Mouse (Mus musculus) spleen, adult 2 months (tissue): ENCODE results near the gene Ubald2. TPM values are rescaled to one million over a fixed set of nuclear protein-coding genes. Genes with fewer than 3 reads are reported as not detected.

Experiments used
- DNase-seq, 2 experiments: peaks; one replicate each; pipeline versions ENCODE4 v3.0.0 to v3.0.0-alpha.2; 2012 to 2021; ENCODE audit warnings: low spot score in 2 of 2, low read depth in 1 of 2
- H3K27ac ChIP-seq: fragments of 200-500 bp; 2 replicates; pipeline ENCODE4 v1.5.1; 2012; ENCODE audit warnings: low read length, inconsistent platforms; ENCODE audit not compliant: insufficient read depth
- H3K27me3 ChIP-seq: fragments of 200-500 bp; 2 replicates; pipeline ENCODE4 v1.6.1; 2012; ENCODE audit warnings: mild to moderate bottlenecking, moderate library complexity, low read length, inconsistent platforms; ENCODE audit not compliant: control insufficient read depth, insufficient read depth
- H3K36me3 ChIP-seq: fragments of 200-500 bp; 2 replicates; pipeline ENCODE4 v1.6.1; 2012; ENCODE audit warnings: mild to moderate bottlenecking, low read length, inconsistent platforms; ENCODE audit not compliant: control insufficient read depth, insufficient read depth
- H3K4me1 ChIP-seq: fragments of 200-500 bp; 2 replicates; pipeline ENCODE4 v1.6.1; 2011; ENCODE audit warnings: inconsistent platforms; ENCODE audit not compliant: control insufficient read depth, insufficient read depth, insufficient read length
- H3K4me3 ChIP-seq: fragments of 200-500 bp; 2 replicates; pipeline ENCODE4 v1.5.1; 2011; ENCODE audit warnings: mild to moderate bottlenecking, inconsistent platforms; ENCODE audit not compliant: insufficient read depth, insufficient read length; ENCODE audit errors: extremely low read depth
- CTCF ChIP-seq: fragments of 200-500 bp; IDR thresholded peaks from 2 replicates; pipeline ENCODE4 v1.5.1; 2011; ENCODE audit warnings: mild to moderate bottlenecking, inconsistent platforms; ENCODE audit not compliant: insufficient read depth, insufficient read length, insufficient replicate concordance; ENCODE audit errors: extremely low read depth
- POLR2A ChIP-seq: fragments of 200-500 bp; IDR thresholded peaks from 2 replicates; pipeline ENCODE4 v1.6.1; 2011; ENCODE audit warnings: low read depth, low read length, inconsistent platforms
- WGBS: fragments of 180-500 bp; shearing (Covaris S2); methylation state at CpG from one replicate; pipeline ENCODE4 v1.1.7; 2018; 5-methylcytosine and 5-hydroxymethylcytosine counted together
- polyA plus RNA-seq: library from polyadenylated mRNA; depleted of rRNA; stranded (reverse); fragments of >200 nt; gene quantifications from 2 replicates; pipeline ENCODE4 v1.2.3, GENCODE M21; 2012; rRNA removed

The Ubald2 gene
- polyA plus RNA-seq: 152 and 245 TPM in 2 replicates

DNA sequence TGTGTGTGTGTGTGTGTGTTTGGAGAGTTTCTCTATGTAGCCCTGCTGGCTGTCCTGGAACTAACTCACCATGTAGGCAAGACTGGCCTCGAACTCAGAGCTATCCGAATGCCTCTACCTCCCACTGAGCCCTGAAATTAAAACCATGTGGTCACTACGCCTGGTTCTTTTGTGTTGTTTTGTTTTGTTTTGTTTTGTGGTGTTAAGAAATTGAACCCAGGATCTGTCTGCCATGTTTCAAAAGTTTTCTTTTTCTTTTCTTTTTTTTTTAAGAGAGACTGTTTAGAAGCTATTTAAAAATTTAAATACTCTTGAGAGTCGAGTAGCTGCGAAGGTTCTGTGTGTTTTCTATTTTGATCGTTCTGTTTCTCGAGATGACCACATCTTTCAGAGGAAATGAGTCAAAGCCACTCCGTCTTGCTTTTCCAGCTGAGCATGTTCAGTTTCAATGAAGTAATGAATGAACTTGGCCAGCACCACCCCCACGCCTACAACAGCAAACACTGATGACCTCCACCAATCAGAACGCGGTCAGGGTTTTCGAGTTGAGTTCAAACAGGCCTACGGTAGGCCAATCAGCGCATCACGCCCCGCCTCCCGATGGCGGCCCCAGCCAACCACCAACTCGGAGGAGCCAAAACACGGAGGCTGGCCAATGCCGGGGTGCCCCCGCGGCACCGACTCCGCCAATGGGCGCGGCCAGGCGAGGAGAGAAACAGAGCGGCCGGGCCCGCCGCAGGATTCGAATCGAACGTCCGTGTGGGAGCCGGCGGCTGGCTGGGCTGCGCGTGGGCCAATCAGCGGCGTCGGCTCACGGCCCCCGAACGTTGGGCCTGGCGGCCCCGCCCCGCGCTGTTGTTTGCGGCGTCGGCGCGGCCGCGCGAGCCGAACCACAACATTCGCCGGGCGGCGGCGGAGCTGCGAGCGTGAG lies at the start of gene Ubald2:
Gene Ubald2 (plus strand): TSS at position 739 of the 931 bp plus-strand sequence.
- peak within 1 kb of the TSS; percentile 91 for H3K27ac ChIP-seq
- WGBS: 3% methylated on average over 66 of the region's 66 CpGs
- TF ChIP-seq CTCF (no peak), POLR2A (peak; percentile 34; the same call in 1 of the 2 replicates)
- H3K4me3 ChIP-seq: peak within 1 kb of the TSS; percentile 92
- no peaks in the 10 kb centered on the region for H3K27me3 ChIP-seq
- H3K4me1 ChIP-seq: peaks cover 30% of the 10 kb centered on the region; the same call in 1 of the 2 replicates
- DNase-seq: peak; percentile 99
- H3K36me3 ChIP-seq: peaks cover 9% of the 10 kb centered on the region

DNA sequence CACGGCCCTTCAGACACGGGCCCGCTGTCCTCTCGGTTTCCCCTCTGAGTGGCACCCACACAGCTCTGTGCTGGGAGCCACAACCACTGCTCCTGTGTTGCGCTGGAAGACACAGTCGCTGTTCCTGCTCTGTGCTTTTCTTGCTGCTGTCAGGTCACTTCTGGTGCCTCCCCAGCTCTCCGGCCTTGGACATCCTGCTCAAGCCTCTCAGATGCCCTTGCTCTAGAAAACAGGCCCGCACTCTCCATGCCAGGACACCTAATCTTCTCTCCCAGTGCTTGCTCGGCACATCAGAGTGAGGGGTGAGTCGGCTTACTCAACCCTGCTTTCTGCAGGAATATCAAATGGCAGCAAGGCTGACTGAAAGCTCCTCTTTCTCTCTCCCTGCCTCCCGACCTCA lies 49.7 kb upstream of the Ubald2 start:
- no peak for DNase-seq
- Histone ChIP-seq H3K27me3 (no peaks in the 10 kb centered on the region), H3K27ac (no peak overlapping the region), H3K36me3 (no peaks in the 10 kb centered on the region), H3K4me3 (no peak overlapping the region), H3K4me1 (peaks cover 2% of the 10 kb centered on the region; the same call in 1 of the 2 replicates)
- 94% methylated on average over 11 of the region's 11 CpGs for WGBS
- TF ChIP-seq CTCF: no peak
- no peak for TF ChIP-seq POLR2A

DNA sequence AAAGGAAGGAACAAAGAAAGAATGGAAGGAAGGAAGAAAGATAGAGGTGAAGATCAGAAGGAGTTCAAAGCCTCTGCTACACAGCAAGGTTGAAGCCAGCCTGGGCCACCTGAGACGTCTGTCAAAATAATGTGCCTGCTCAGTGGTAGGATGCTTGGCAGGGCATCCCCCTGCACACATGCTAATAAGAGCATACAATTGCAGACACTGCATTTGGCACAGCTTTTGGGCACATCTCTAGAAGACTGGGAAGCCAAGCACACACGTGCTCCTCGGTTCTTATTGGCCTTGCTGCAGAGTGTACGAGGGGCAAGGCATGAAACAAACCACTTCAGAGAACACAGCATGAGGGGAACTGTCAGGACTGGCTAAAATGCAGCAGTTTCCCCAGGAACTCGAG lies 47.9 kb upstream of the Ubald2 start:
- 77% methylated on average over 5 of the region's 5 CpGs for WGBS
- no peaks in the 10 kb centered on the region for H3K27me3 ChIP-seq
- TF ChIP-seq CTCF (no peak), POLR2A (no peak)
- no peak overlapping the region for H3K27ac ChIP-seq
- no peaks in the 10 kb centered on the region for H3K36me3 ChIP-seq
- DNase-seq: no peak
- H3K4me1 ChIP-seq: peaks cover 2% of the 10 kb centered on the region; the same call in 1 of the 2 replicates
- H3K4me3 ChIP-seq: no peak overlapping the region

DNA sequence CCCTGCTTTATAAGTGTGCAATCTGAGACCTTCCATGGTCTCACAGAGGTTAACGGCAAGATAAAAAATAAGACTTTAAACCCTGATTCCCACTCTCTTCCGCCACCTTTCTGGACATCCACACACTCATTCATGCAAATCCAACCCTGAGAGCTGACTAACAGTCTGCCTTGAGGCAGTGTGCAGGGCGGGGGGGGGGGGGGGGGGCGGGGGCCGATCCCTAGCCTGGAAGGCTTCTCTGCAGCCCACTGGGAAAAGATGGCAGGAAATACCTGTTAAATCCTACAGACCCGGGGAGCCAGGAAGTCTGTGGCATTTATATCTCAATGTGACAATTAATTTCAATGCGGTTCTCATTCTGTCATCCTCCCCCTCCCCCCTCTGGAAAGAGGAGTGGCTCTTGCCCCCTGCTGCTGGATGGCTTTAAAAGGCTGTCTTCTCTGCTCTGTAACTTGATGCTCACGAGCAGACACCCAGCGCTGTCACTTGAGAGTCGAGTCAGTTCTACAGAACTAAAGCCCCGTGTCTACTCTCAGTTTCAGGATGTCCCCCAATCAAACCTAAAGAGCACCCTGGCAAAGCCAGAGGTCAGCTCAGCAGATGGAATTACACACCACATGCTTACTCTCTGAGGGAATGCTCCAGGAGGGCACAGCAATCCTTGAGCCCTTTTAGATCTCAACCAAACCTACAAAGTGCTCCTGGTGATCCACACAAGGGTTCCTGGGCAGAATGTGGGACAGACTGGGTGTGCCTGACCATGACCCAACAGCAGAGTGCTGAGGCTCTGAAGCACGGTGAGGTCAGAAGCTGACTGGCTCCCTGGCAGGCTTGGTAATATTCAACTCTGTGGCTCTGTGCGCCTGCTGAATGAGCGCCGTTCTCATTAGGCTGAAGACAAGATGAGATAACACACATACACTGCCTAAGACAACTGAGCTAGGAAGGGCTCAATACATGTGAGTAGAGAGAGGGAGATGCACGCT lies 46.5 kb upstream of the Ubald2 start:
- no peak for TF ChIP-seq POLR2A
- no peak for TF ChIP-seq CTCF
- no peaks in the 10 kb centered on the region for H3K36me3 ChIP-seq
- H3K27ac ChIP-seq: no peak overlapping the region; the same call in 1 of the 2 replicates
- WGBS: 53% methylated on average over 16 of the region's 16 CpGs
- DNase-seq: no peak
- H3K27me3 ChIP-seq: no peaks in the 10 kb centered on the region
- peaks cover 2% of the 10 kb centered on the region; the same call in 1 of the 2 replicates for H3K4me1 ChIP-seq
- no peak overlapping the region for H3K4me3 ChIP-seq

DNA sequence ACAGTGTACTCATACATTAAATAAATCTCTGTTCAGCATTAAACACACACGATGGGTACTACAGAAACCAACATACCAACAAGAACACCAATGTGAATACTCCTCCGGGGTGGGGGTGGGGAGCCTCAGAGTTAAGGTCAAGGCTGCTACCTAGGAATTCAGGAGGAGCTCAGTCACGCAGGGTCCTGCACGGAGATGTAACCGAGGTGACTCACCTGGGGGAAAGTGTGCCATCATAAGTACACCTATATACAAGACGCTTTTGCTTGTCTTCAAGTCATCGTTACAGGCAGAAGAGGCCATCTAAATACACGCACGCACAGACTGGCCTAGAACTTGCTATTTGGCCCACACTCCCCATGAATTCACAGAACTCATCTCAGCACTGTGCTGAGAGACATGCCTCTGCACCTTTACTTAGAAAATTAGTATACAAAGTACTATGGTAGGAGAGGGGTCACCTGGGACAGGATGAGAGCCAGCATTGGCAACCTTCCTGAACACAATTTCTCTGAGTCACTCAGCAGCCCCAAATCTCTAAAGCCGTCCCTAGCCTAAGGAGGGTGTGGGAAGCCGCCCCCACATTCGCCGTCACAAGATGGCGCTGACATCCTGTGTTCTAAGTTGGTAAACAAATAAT lies 44.9 kb upstream of the Ubald2 start:
- 58% methylated on average over 14 of the region's 14 CpGs for WGBS
- DNase-seq: peak in 1 of 2 experiments; percentile 70
- peaks cover 2% of the 10 kb centered on the region; the same call in 1 of the 2 replicates for H3K4me1 ChIP-seq
- TF ChIP-seq POLR2A: no peak
- TF ChIP-seq CTCF: no peak
- H3K4me3 ChIP-seq: no peak overlapping the region; the same call in 1 of the 2 replicates
- peak overlapping the region; percentile 90 for H3K27ac ChIP-seq
- H3K27me3 ChIP-seq: no peaks in the 10 kb centered on the region
- H3K36me3 ChIP-seq: no peaks in the 10 kb centered on the region

DNA sequence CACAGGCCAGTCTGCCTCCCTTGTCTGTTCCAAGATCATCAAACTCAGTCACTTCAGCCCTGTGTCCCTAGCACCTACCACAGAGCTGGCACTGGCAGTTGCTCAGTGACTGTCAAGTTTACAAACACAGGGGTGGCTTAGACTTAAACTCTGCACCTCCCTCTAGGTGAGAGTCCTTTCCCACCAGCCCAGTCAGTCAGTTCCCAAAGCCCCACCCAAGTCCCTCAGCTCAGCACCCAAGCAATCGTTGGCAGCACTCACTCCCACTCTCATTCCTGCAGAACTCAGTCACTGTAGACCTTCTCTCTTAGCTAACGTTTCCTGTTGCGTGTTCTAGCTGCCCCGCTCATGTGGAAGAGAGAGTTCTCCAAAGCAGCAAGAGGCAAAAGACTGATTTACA lies 39.1 kb upstream of the Ubald2 start:
- Histone ChIP-seq H3K27me3 (no peaks in the 10 kb centered on the region), H3K4me3 (peak overlapping the region; percentile 42), H3K36me3 (peaks cover 14% of the 10 kb centered on the region), H3K4me1 (peaks cover 2% of the 10 kb centered on the region; the same call in 1 of the 2 replicates), H3K27ac (peak overlapping the region; percentile 81)
- WGBS: 62% methylated on average over 4 of the region's 4 CpGs
- TF ChIP-seq POLR2A (no peak), CTCF (no peak)
- no peak for DNase-seq
